Mouse (Mus musculus) cortical plate, adult 2 months (tissue): ENCODE measurements at regions not wholly inside any gene's neighbourhood (a gene's known extent, or its start where the extent isn't known, plus 50 kb on each side); places are given as distances from the start of the nearest gene placed in this dataset.

Experiments
- CTCF ChIP-seq: fragments of 200-500 bp; IDR thresholded peaks from 2 replicates; pipeline ENCODE4 v1.5.1; 2011; ENCODE audit warnings: mild to moderate bottlenecking, control low read depth, low read length; ENCODE audit not compliant: insufficient read depth; ENCODE audit errors: extremely low read depth
- POLR2A ChIP-seq: fragments of 200-500 bp; IDR thresholded peaks from 2 replicates; pipeline ENCODE4 v1.6.1; 2011; ENCODE audit warnings: mild to moderate bottlenecking, low read length, control low read depth; ENCODE audit not compliant: insufficient read depth; ENCODE audit errors: extremely low read depth

DNA sequence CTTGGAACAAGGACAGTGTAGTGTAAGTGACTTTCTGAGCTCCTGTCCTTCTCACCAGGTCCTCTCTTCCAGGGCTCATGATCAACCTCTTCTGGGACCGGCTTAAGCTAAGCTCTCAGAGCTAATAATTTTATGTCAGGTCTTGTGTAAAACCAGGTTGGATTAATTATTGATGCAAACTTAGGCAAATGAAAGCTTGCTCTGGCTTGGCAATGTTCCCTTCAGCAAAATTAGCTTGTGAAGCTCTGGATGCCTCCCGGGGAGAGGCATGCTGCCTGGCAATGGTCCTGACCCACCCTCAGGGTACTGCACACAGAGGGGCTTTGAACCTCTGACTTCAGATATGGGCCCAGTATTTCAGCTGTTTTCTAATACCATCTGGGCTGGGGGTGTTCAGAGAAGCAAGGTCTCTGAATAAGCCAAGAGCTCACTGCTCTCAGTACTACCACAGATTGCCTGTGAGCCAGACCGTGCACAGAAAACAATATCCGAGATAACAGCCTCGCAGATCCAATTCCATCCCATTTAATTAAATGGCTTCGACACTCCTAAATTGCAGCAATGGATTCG is 624.7 kb downstream of the Cdk5rap2 start:
- TF ChIP-seq CTCF = no peak
- TF ChIP-seq POLR2A = no peak
